Mouse (Mus musculus): ENCODE measurements around the gene Alox12. TPM values are rescaled to one million over a fixed set of nuclear protein-coding genes. Genes with fewer than 3 reads are reported as not detected.
A peak's percentile ranks its signal among the peaks of the same experiment; 100 is the strongest.

Alox12 gene
- polyA plus RNA-seq, 1 experiment from 2014 or later: 6.6 TPM

- Histone ChIP-seq H3K4me1 (ENCODE audit: insufficient read depth) (peaks cover 8% of the 10 kb centered on the region; the same call in 1 of the 2 replicates), H3K36me3 (ENCODE audit: insufficient read depth) (0 out of 2 replicates have a peak, but pooled peaks cover 3% of the 10 kb centered on the region), H3K27me3 (ENCODE audit: insufficient read depth, low read length) (peaks cover 12% of the 10 kb centered on the region), H3K27ac (ENCODE audit: low read depth) (peak within 1 kb of the TSS; percentile 85), H3K9ac (peak within 1 kb of the TSS; percentile 71), H3K4me2 (peak within 1 kb of the TSS; percentile 95), H3K4me3 (ENCODE audit: low read depth, low read length) (peak within 1 kb of the TSS; percentile 51), H3K9me3 (ENCODE audit: low read depth, low read length) (no peaks in the 10 kb centered on the region)
- DNase-seq (peak; percentile 95), ATAC-seq (ENCODE audit: insufficient read depth) (peak; percentile 93)
- WGBS: under 1% methylated on average over 28 of the region's 28 CpGs
- no peak for TF ChIP-seq CTCF (IDR thresholded peaks at IDR 0.05; ENCODE audit: low read depth)
Observed at GRCm38 (mm10) chr11:70220731-70221602, 34.2 kb downstream of the Alox12 start, which contains the start of gene Slc16a13. Gene Slc16a13, minus strand, starts transcription at chr11:70221064.

GRCm38 (mm10) chr11:70220323-70220722 is 34.8 kb downstream of the Alox12 start:
- TF ChIP-seq CTCF (IDR thresholded peaks at IDR 0.05; ENCODE audit: low read depth): no peak
- Histone ChIP-seq H3K9me3 (ENCODE audit: low read depth, low read length) (no peaks in the 10 kb centered on the region), H3K27me3 (ENCODE audit: insufficient read depth, low read length) (peaks cover 14% of the 10 kb centered on the region), H3K4me3 (ENCODE audit: low read depth, low read length) (peak overlapping the region; percentile 51), H3K4me2 (peak overlapping the region; percentile 95), H3K4me1 (ENCODE audit: insufficient read depth) (peaks cover 8% of the 10 kb centered on the region; the same call in 1 of the 2 replicates), H3K36me3 (ENCODE audit: insufficient read depth) (0 out of 2 replicates have a peak, but pooled peaks cover 3% of the 10 kb centered on the region), H3K9ac (peak overlapping the region; percentile 71), H3K27ac (ENCODE audit: low read depth) (peak overlapping the region; percentile 85)
- no peak for DNase-seq
- 2% methylated on average over 24 of the region's 24 CpGs for whole genome bisulfite sequencing
- ATAC-seq (ENCODE audit: insufficient read depth): no peak

- ATAC-seq (ENCODE audit: insufficient read depth): no peak
- 65% methylated on average over 7 of the region's 7 CpGs for WGBS
- no peak overlapping the region for H3K27ac ChIP-seq (ENCODE audit: low read depth)
- no peak for DNase-seq
- H3K4me1 ChIP-seq (ENCODE audit: insufficient read depth): peaks cover 8% of the 10 kb centered on the region; the same call in 1 of the 2 replicates
- peaks cover 19% of the 10 kb centered on the region for H3K27me3 ChIP-seq (ENCODE audit: insufficient read depth, low read length)
- H3K9ac ChIP-seq: peak overlapping the region; percentile 71
- peak overlapping the region; percentile 51 for H3K4me3 ChIP-seq (ENCODE audit: low read depth, low read length)
- no peaks in the 10 kb centered on the region for H3K9me3 ChIP-seq (ENCODE audit: low read depth, low read length)
- peak overlapping the region; percentile 95 for H3K4me2 ChIP-seq
- no peaks in the 10 kb centered on the region for H3K36me3 ChIP-seq (ENCODE audit: insufficient read depth)
- no peak for TF ChIP-seq CTCF (IDR thresholded peaks at IDR 0.05; ENCODE audit: low read depth)
Observed at GRCm38 (mm10) chr11:70219873-70220272, 35.3 kb downstream of the Alox12 start.

- Histone ChIP-seq H3K27me3 (ENCODE audit: insufficient read depth, low read length) (peaks cover 29% of the 10 kb centered on the region), H3K4me2 (no peak overlapping the region; the same call in 1 of the 2 replicates), H3K4me3 (ENCODE audit: low read depth, low read length) (no peak overlapping the region), H3K9me3 (ENCODE audit: low read depth, low read length) (no peaks in the 10 kb centered on the region), H3K36me3 (ENCODE audit: insufficient read depth) (no peaks in the 10 kb centered on the region), H3K9ac (no peak overlapping the region), H3K4me1 (ENCODE audit: insufficient read depth) (peaks cover 13% of the 10 kb centered on the region; the same call in 1 of the 2 replicates), H3K27ac (ENCODE audit: low read depth) (no peak overlapping the region)
- TF ChIP-seq CTCF (IDR thresholded peaks at IDR 0.05; ENCODE audit: low read depth): no peak
- no peak for ATAC-seq (ENCODE audit: insufficient read depth)
- no peak for DNase-seq
- WGBS: 89% methylated on average over 15 of the region's 15 CpGs
Observed at GRCm38 (mm10) chr11:70218741-70219470, 36.2 kb downstream of the Alox12 start.

GRCm38 (mm10) chr11:70218039-70218438 is 37.1 kb downstream of the Alox12 start:
- no peaks in the 10 kb centered on the region for H3K9me3 ChIP-seq (ENCODE audit: low read depth, low read length)
- H3K36me3 ChIP-seq (ENCODE audit: insufficient read depth): no peaks in the 10 kb centered on the region
- no peak overlapping the region for H3K9ac ChIP-seq
- H3K4me2 ChIP-seq: no peak overlapping the region
- H3K27ac ChIP-seq (ENCODE audit: low read depth): no peak overlapping the region
- peaks cover 36% of the 10 kb centered on the region for H3K27me3 ChIP-seq (ENCODE audit: insufficient read depth, low read length)
- TF ChIP-seq CTCF (IDR thresholded peaks at IDR 0.05; ENCODE audit: low read depth): no peak
- ATAC-seq (ENCODE audit: insufficient read depth) (no peak), DNase-seq (no peak)
- WGBS: 69% methylated on average over 4 of the region's 4 CpGs
- H3K4me3 ChIP-seq (ENCODE audit: low read depth, low read length): no peak overlapping the region
- H3K4me1 ChIP-seq (ENCODE audit: insufficient read depth): peaks cover 15% of the 10 kb centered on the region; the same call in 1 of the 2 replicates

GRCm38 (mm10) chr11:70216103-70216502 is 39.0 kb downstream of the Alox12 start:
- Histone ChIP-seq H3K9me3 (ENCODE audit: low read depth, low read length) (no peaks in the 10 kb centered on the region), H3K36me3 (ENCODE audit: insufficient read depth) (no peaks in the 10 kb centered on the region), H3K4me2 (no peak overlapping the region), H3K9ac (no peak overlapping the region), H3K27ac (ENCODE audit: low read depth) (no peak overlapping the region), H3K4me1 (ENCODE audit: insufficient read depth) (0 out of 2 replicates have a peak, but pooled peaks cover 8% of the 10 kb centered on the region), H3K4me3 (ENCODE audit: low read depth, low read length) (no peak overlapping the region), H3K27me3 (ENCODE audit: insufficient read depth, low read length) (peaks cover 36% of the 10 kb centered on the region)
- no peak for DNase-seq
- 66% methylated on average over 3 of the region's 3 CpGs for WGBS
- TF ChIP-seq CTCF (IDR thresholded peaks at IDR 0.05; ENCODE audit: low read depth): no peak
- no peak for ATAC-seq (ENCODE audit: insufficient read depth)

Measured in lung, embryonic 14.5 days (tissue).